In genomic region chr6:120531020-120531965, GRCm38 (mm10) we compare ENCODE assay signal across 8 mouse cellular contexts. TPM values are rescaled to one million over a fixed set of nuclear protein-coding genes. Genes with fewer than 3 reads are reported as not detected.
DNase-seq lines count a peak whose midpoint lies in the region; ATAC-seq and TF ChIP-seq lines count a peak whose summit lies in the region.

Gene Hdhd5 (minus strand): TSS chr6:120531319.

- peak within 1 kb of the TSS; percentile 83 for H3K4me3 ChIP-seq in embryonic facial prominence, embryonic 13.5 days
- H3K4me3 ChIP-seq in heart, adult 2 months = peak within 1 kb of the TSS; percentile 86
- peak within 1 kb of the TSS; percentile 92 for H3K4me3 ChIP-seq in limb, embryonic 13.5 days
- peak within 1 kb of the TSS; percentile 97 for H3K4me3 ChIP-seq in midbrain, embryonic 16.5 days (ENCODE audit: low read depth, low read length)

- peak within 1 kb of the TSS; percentile 87 for H3K9ac ChIP-seq in embryonic facial prominence, embryonic 13.5 days
- H3K9ac ChIP-seq in heart, adult 2 months (ENCODE audit: low read depth, low read length) = peak within 1 kb of the TSS; percentile 90
- H3K9ac ChIP-seq in limb, embryonic 13.5 days = peak within 1 kb of the TSS; percentile 87
- peak within 1 kb of the TSS; percentile 93 for H3K9ac ChIP-seq in midbrain, embryonic 16.5 days (ENCODE audit: low read depth, low read length)

- TF ChIP-seq POLR2A in heart, adult 2 months (IDR thresholded peaks at IDR 0.05; ENCODE audit: insufficient read depth, low read depth, low read length) = peak; percentile 78

- intact Hi-C loops in heart, adult 2 months (cut with DNase I) = loop anchor here (5.0 kb wide), 1 partner anchor 291 kb away; the partner anchor contains the start of gene Atp6v1e1

- H3K27me3 ChIP-seq in embryonic facial prominence, embryonic 13.5 days = no peaks in the 10 kb centered on the region
- no peaks in the 10 kb centered on the region for H3K27me3 ChIP-seq in heart, adult 2 months (ENCODE audit: control insufficient read depth, insufficient read depth, low read length)
- H3K27me3 ChIP-seq in limb, embryonic 13.5 days = no peaks in the 10 kb centered on the region; the same call in 1 of the 2 replicates
- H3K27me3 ChIP-seq in midbrain, embryonic 16.5 days (ENCODE audit: control insufficient read depth, insufficient read depth, low read depth, low read length) = no peaks in the 10 kb centered on the region

- H3K9me3 ChIP-seq in embryonic facial prominence, embryonic 13.5 days = no peaks in the 10 kb centered on the region
- no peaks in the 10 kb centered on the region for H3K9me3 ChIP-seq in limb, embryonic 13.5 days
- no peaks in the 10 kb centered on the region for H3K9me3 ChIP-seq in midbrain, embryonic 16.5 days (replicated peaks; ENCODE audit: control insufficient read depth, low read length, poor library complexity, severe bottlenecking)

- H3K79me2 ChIP-seq in heart, adult 2 months (replicated peaks; ENCODE audit: control insufficient read depth, insufficient read depth, low read length) = peaks cover 7% of the 10 kb centered on the region

- TF ChIP-seq EP300 in heart, adult 2 months (IDR thresholded peaks at IDR 0.05; ENCODE audit: insufficient read depth, low read depth, low read length) = 0 out of 2 replicates have a peak, but pooled peaks have one; percentile 16

- ATAC-seq in embryonic facial prominence, embryonic 13.5 days (ENCODE audit: insufficient number of reproducible peaks, insufficient read depth, low FRiP score, low TSS enrichment, low read depth) = peak; percentile 97
- peak; percentile 99 for ATAC-seq in limb, embryonic 13.5 days (ENCODE audit: low FRiP score, low read depth)
- ATAC-seq in midbrain, embryonic 16.5 days = peak; percentile 99

- peak; percentile 89 for DNase-seq in 3134 (ENCODE audit: extremely low read depth, insufficient read length, low spot score)
- DNase-seq in adrenal gland, postnatal 36 days = peak; percentile 96 to 98
- peak; percentile 93 to 94 for DNase-seq in heart, adult 2 months
- DNase-seq in kidney, adult 8-10 months = peak; percentile 86 to 88
- DNase-seq in spleen, postnatal 10 days (ENCODE audit: low spot score in 2 of 2) = peak; percentile 76 to 93

- no peaks in the 10 kb centered on the region for H3K36me3 ChIP-seq in embryonic facial prominence, embryonic 13.5 days
- no peaks in the 10 kb centered on the region; the same call in 1 of the 2 replicates for H3K36me3 ChIP-seq in heart, adult 2 months (ENCODE audit: control insufficient read depth, insufficient read depth, low read length)
- H3K36me3 ChIP-seq in limb, embryonic 13.5 days = no peaks in the 10 kb centered on the region
- no peaks in the 10 kb centered on the region for H3K36me3 ChIP-seq in midbrain, embryonic 16.5 days (ENCODE audit: control insufficient read depth, insufficient read depth, low read length)

- peak within 1 kb of the TSS; percentile 19; the same call in 1 of the 2 replicates for H3K27ac ChIP-seq in embryonic facial prominence, embryonic 13.5 days
- H3K27ac ChIP-seq in heart, adult 2 months = peak within 1 kb of the TSS; percentile 97
- peak within 1 kb of the TSS; percentile 39; the same call in 1 of the 2 replicates for H3K27ac ChIP-seq in limb, embryonic 13.5 days
- H3K27ac ChIP-seq in midbrain, embryonic 16.5 days (ENCODE audit: low read length) = peak within 1 kb of the TSS; percentile 67

- peak within 1 kb of the TSS; percentile 88 for H3K4me2 ChIP-seq in embryonic facial prominence, embryonic 13.5 days
- peak within 1 kb of the TSS; percentile 78 for H3K4me2 ChIP-seq in limb, embryonic 13.5 days (replicated peaks)
- peak within 1 kb of the TSS; percentile 77 for H3K4me2 ChIP-seq in midbrain, embryonic 16.5 days (ENCODE audit: low read length)

- no peak for TF ChIP-seq CTCF in heart, adult 2 months (IDR thresholded peaks at IDR 0.05)

- WGBS in embryonic facial prominence, embryonic 13.5 days = under 1% methylated on average over 72 of the region's 75 CpGs
- under 1% methylated on average over 75 of the region's 75 CpGs for WGBS in heart, adult 2 months
- under 1% methylated on average over 73 of the region's 75 CpGs for WGBS in limb, embryonic 13.5 days
- WGBS in midbrain, embryonic 16.5 days = under 1% methylated on average over 72 of the region's 75 CpGs

- H3K4me1 ChIP-seq in embryonic facial prominence, embryonic 13.5 days = peaks cover 13% of the 10 kb centered on the region
- peaks cover 6% of the 10 kb centered on the region for H3K4me1 ChIP-seq in heart, adult 2 months (ENCODE audit: control insufficient read depth, insufficient read depth, low read length)
- H3K4me1 ChIP-seq in limb, embryonic 13.5 days = peaks cover 29% of the 10 kb centered on the region
- peaks cover 19% of the 10 kb centered on the region for H3K4me1 ChIP-seq in midbrain, embryonic 16.5 days (ENCODE audit: control insufficient read depth, insufficient read depth, low read length)

RNA-seq across cellular contexts. Expression of gene Hdhd5, which starts in this region (rescaled TPM):
- total RNA-seq in adrenal gland, postnatal 36 days (2021) = 10 to 100 TPM; 25.3 to 32.1 TPM
- 18.8 and 19.8 TPM in 2 replicates for polyA plus RNA-seq in embryonic facial prominence, embryonic 13.5 days (2015; fragmentation: Nextera tagmentation; extraction: Ambion mirVana)
- total RNA-seq in heart, adult 2 months (2021) = 10 to 100 TPM; 17.1 to 18.4 TPM
- 29.9 and 38.7 TPM in 2 replicates for polyA plus RNA-seq in heart, adult 2 months (2012; rRNA removed)
- polyA plus RNA-seq in limb, embryonic 13.5 days (2015; fragmentation: Nextera tagmentation; extraction: Ambion mirVana) = 18.6 and 20.3 TPM in 2 replicates
- polyA plus RNA-seq in midbrain, embryonic 16.5 days (2015; fragmentation: Nextera tagmentation; extraction: Ambion mirVana) = 14.6 and 15.0 TPM in 2 replicates

Comparison
In these comparisons a context has a peak if more than half of its experiments do, and no peak if none do; other contexts are left out.
1. Peak in every context shown above with its lines: DNase-seq, ATAC-seq, H3K4me3 ChIP-seq and H3K27ac ChIP-seq.
2. H3K27ac ChIP-seq: peak in every context shown above with its lines; median percentile 97 in heart, adult 2 months; 67 in midbrain, embryonic 16.5 days; 39 in limb, embryonic 13.5 days; 19 in embryonic facial prominence, embryonic 13.5 days.